Mouse (Mus musculus): ENCODE results near the gene Slc4a4. TPM values are rescaled to one million over a fixed set of nuclear protein-coding genes. Genes with fewer than 3 reads are reported as not detected.

Gene Slc4a4
- total and polyA plus RNA-seq, 2 experiments = 12.0 to 30.2 TPM

- no peak overlapping the region for H3K4me3 ChIP-seq (ENCODE audit: insufficient read depth, low read depth, low read length)
- H3K27ac ChIP-seq (replicated peaks; ENCODE audit: insufficient read depth, low read depth, low read length) = no peak overlapping the region
- WGBS = 79% methylated on average over 1 of the region's 1 CpGs
- H3K9ac ChIP-seq (ENCODE audit: low read depth, low read length) = no peak overlapping the region
- H3K27me3 ChIP-seq (ENCODE audit: control insufficient read depth, insufficient read depth, low read length) = no peaks in the 10 kb centered on the region
- no peak for DNase-seq (ENCODE audit: extremely low read depth, low read depth, low spot score)
- peaks cover 8% of the 10 kb centered on the region; the same call in 1 of the 2 replicates for H3K79me2 ChIP-seq (ENCODE audit: control insufficient read depth, insufficient read depth, low read length)
- no peaks in the 10 kb centered on the region for H3K4me1 ChIP-seq (ENCODE audit: control insufficient read depth, insufficient read depth, low read length)
- TF ChIP-seq CTCF (IDR thresholded peaks at IDR 0.05; ENCODE audit: low read depth, low read length) = no peak
- TF ChIP-seq POLR2A (IDR thresholded peaks at IDR 0.05; ENCODE audit: extremely low read depth, insufficient read depth, low read length) = no peak
- no peaks in the 10 kb centered on the region; the same call in 1 of the 2 replicates for H3K36me3 ChIP-seq (ENCODE audit: control insufficient read depth, insufficient read depth, low read length)
Measured at GRCm38 (mm10) chr5:88903526-88903925, 16.9 kb downstream of the Slc4a4 start.

- TF ChIP-seq CTCF (IDR thresholded peaks at IDR 0.05; ENCODE audit: low read depth, low read length) (no peak), POLR2A (IDR thresholded peaks at IDR 0.05; ENCODE audit: extremely low read depth, insufficient read depth, low read length) (no peak)
- Histone ChIP-seq H3K27me3 (ENCODE audit: control insufficient read depth, insufficient read depth, low read length) (no peaks in the 10 kb centered on the region), H3K4me1 (ENCODE audit: control insufficient read depth, insufficient read depth, low read length) (no peaks in the 10 kb centered on the region), H3K36me3 (ENCODE audit: control insufficient read depth, insufficient read depth, low read length) (no peaks in the 10 kb centered on the region; the same call in 1 of the 2 replicates), H3K27ac (replicated peaks; ENCODE audit: insufficient read depth, low read depth, low read length) (no peak overlapping the region), H3K9ac (ENCODE audit: low read depth, low read length) (no peak overlapping the region), H3K79me2 (ENCODE audit: control insufficient read depth, insufficient read depth, low read length) (peaks cover 17% of the 10 kb centered on the region; the same call in 1 of the 2 replicates), H3K4me3 (ENCODE audit: insufficient read depth, low read depth, low read length) (no peak overlapping the region)
- DNase-seq (ENCODE audit: extremely low read depth, low read depth, low spot score) = no peak
- WGBS = 78% methylated on average over 7 of the region's 7 CpGs
Measured at GRCm38 (mm10) chr5:88904841-88905240, 18.2 kb downstream of the Slc4a4 start.

- Histone ChIP-seq H3K4me1 (ENCODE audit: control insufficient read depth, insufficient read depth, low read length) (peaks cover 3% of the 10 kb centered on the region; the same call in 1 of the 2 replicates), H3K4me3 (ENCODE audit: insufficient read depth, low read depth, low read length) (no peak overlapping the region), H3K27me3 (ENCODE audit: control insufficient read depth, insufficient read depth, low read length) (no peaks in the 10 kb centered on the region), H3K36me3 (ENCODE audit: control insufficient read depth, insufficient read depth, low read length) (no peaks in the 10 kb centered on the region; the same call in 1 of the 2 replicates), H3K27ac (replicated peaks; ENCODE audit: insufficient read depth, low read depth, low read length) (no peak overlapping the region), H3K79me2 (ENCODE audit: control insufficient read depth, insufficient read depth, low read length) (peaks cover 17% of the 10 kb centered on the region; the same call in 1 of the 2 replicates), H3K9ac (ENCODE audit: low read depth, low read length) (no peak overlapping the region)
- 91% methylated on average over 3 of the region's 3 CpGs for WGBS
- peak; percentile 23 for DNase-seq (ENCODE audit: extremely low read depth, low read depth, low spot score)
- TF ChIP-seq CTCF (IDR thresholded peaks at IDR 0.05; ENCODE audit: low read depth, low read length) = peak; percentile 49
- TF ChIP-seq POLR2A (IDR thresholded peaks at IDR 0.05; ENCODE audit: extremely low read depth, insufficient read depth, low read length) = no peak
Measured at GRCm38 (mm10) chr5:88907615-88908014, 21.0 kb downstream of the Slc4a4 start.

- Histone ChIP-seq H3K36me3 (ENCODE audit: control insufficient read depth, insufficient read depth, low read length) (no peaks in the 10 kb centered on the region), H3K4me3 (ENCODE audit: insufficient read depth, low read depth, low read length) (no peak overlapping the region), H3K9ac (ENCODE audit: low read depth, low read length) (no peak overlapping the region), H3K4me1 (ENCODE audit: control insufficient read depth, insufficient read depth, low read length) (peaks cover 10% of the 10 kb centered on the region), H3K27me3 (ENCODE audit: control insufficient read depth, insufficient read depth, low read length) (no peaks in the 10 kb centered on the region), H3K79me2 (ENCODE audit: control insufficient read depth, insufficient read depth, low read length) (peaks cover 19% of the 10 kb centered on the region; the same call in 1 of the 2 replicates), H3K27ac (replicated peaks; ENCODE audit: insufficient read depth, low read depth, low read length) (no peak overlapping the region)
- DNase-seq (ENCODE audit: extremely low read depth, low read depth, low spot score) = peak; percentile 37
- TF ChIP-seq POLR2A (IDR thresholded peaks at IDR 0.05; ENCODE audit: extremely low read depth, insufficient read depth, low read length) = no peak
- no peak for TF ChIP-seq CTCF (IDR thresholded peaks at IDR 0.05; ENCODE audit: low read depth, low read length)
- WGBS = 60% methylated on average over 2 of the region's 2 CpGs
Measured at GRCm38 (mm10) chr5:88912629-88913028, 26.0 kb downstream of the Slc4a4 start.

- Histone ChIP-seq H3K27ac (replicated peaks; ENCODE audit: insufficient read depth, low read depth, low read length) (no peak overlapping the region), H3K79me2 (ENCODE audit: control insufficient read depth, insufficient read depth, low read length) (peaks cover 8% of the 10 kb centered on the region), H3K27me3 (ENCODE audit: control insufficient read depth, insufficient read depth, low read length) (no peaks in the 10 kb centered on the region), H3K36me3 (ENCODE audit: control insufficient read depth, insufficient read depth, low read length) (no peaks in the 10 kb centered on the region), H3K9ac (ENCODE audit: low read depth, low read length) (no peak overlapping the region), H3K4me1 (ENCODE audit: control insufficient read depth, insufficient read depth, low read length) (peaks cover 14% of the 10 kb centered on the region), H3K4me3 (ENCODE audit: insufficient read depth, low read depth, low read length) (no peak overlapping the region)
- WGBS = 96% methylated on average over 5 of the region's 5 CpGs
- DNase-seq (ENCODE audit: extremely low read depth, low read depth, low spot score) = no peak
- no peak for TF ChIP-seq POLR2A (IDR thresholded peaks at IDR 0.05; ENCODE audit: extremely low read depth, insufficient read depth, low read length)
- no peak for TF ChIP-seq CTCF (IDR thresholded peaks at IDR 0.05; ENCODE audit: low read depth, low read length)
Measured at GRCm38 (mm10) chr5:88915082-88915481, 28.5 kb downstream of the Slc4a4 start.

- H3K27ac ChIP-seq (replicated peaks; ENCODE audit: insufficient read depth, low read depth, low read length) = peak overlapping the region; percentile 39
- no peak overlapping the region for H3K4me3 ChIP-seq (ENCODE audit: insufficient read depth, low read depth, low read length)
- 17% methylated on average over 9 of the region's 9 CpGs for WGBS
- H3K36me3 ChIP-seq (ENCODE audit: control insufficient read depth, insufficient read depth, low read length) = no peaks in the 10 kb centered on the region
- H3K79me2 ChIP-seq (ENCODE audit: control insufficient read depth, insufficient read depth, low read length) = peaks cover 13% of the 10 kb centered on the region
- H3K9ac ChIP-seq (ENCODE audit: low read depth, low read length) = peak overlapping the region; percentile 43; the same call in 1 of the 2 replicates
- no peak for TF ChIP-seq POLR2A (IDR thresholded peaks at IDR 0.05; ENCODE audit: extremely low read depth, insufficient read depth, low read length)
- no peak for TF ChIP-seq CTCF (IDR thresholded peaks at IDR 0.05; ENCODE audit: low read depth, low read length)
- H3K4me1 ChIP-seq (ENCODE audit: control insufficient read depth, insufficient read depth, low read length) = peaks cover 12% of the 10 kb centered on the region
- no peaks in the 10 kb centered on the region for H3K27me3 ChIP-seq (ENCODE audit: control insufficient read depth, insufficient read depth, low read length)
- DNase-seq (ENCODE audit: extremely low read depth, low read depth, low spot score) = peak; percentile 94
Measured at GRCm38 (mm10) chr5:88916501-88916971, 29.9 kb downstream of the Slc4a4 start.
